Mouse (Mus musculus) embryonic facial prominence, embryonic 12.5 days (tissue): Measurements from ENCODE around the gene Hivep3. TPM values are rescaled to one million over a fixed set of nuclear protein-coding genes. Genes with fewer than 3 reads are reported as not detected.

Experiments used
- ATAC-seq: fragments of 200-750 bp; cut with Nextera tagmentation; 2 replicates; pipeline ENCODE4 v1.8.0; 2017; ENCODE audit not compliant: insufficient number of reproducible peaks, insufficient read depth, low FRiP score, low TSS enrichment
- H3K27ac ChIP-seq: fragments of 300-500 bp; sonication (generic); 2 replicates; pipeline ENCODE4 v1.5.1; 2016; ENCODE audit warnings: mild to moderate bottlenecking
- H3K27me3 ChIP-seq: fragments of 300-500 bp; sonication (generic); 2 replicates; pipeline ENCODE4 v1.6.1; 2016; ENCODE audit warnings: mild to moderate bottlenecking, moderate library complexity
- H3K36me3 ChIP-seq: fragments of 300-500 bp; sonication (generic); 2 replicates; pipeline ENCODE4 v1.6.1; 2016; ENCODE audit warnings: mild to moderate bottlenecking
- H3K4me1 ChIP-seq: fragments of 300-500 bp; sonication (generic); 2 replicates; pipeline ENCODE4 v1.6.1; 2016
- H3K4me2 ChIP-seq: fragments of 300-500 bp; sonication (generic); replicated peaks from 2 replicates; pipeline ENCODE4 v1.6.1; 2016; ENCODE audit warnings: mild to moderate bottlenecking, moderate library complexity
- H3K4me3 ChIP-seq: fragments of 300-500 bp; sonication (generic); 2 replicates; pipeline ENCODE4 v1.5.1; 2016; ENCODE audit warnings: mild to moderate bottlenecking
- H3K9ac ChIP-seq: fragments of 300-500 bp; sonication (generic); 2 replicates; pipeline ENCODE4 v1.6.1; 2016; ENCODE audit warnings: mild to moderate bottlenecking, moderate library complexity
- H3K9me3 ChIP-seq: fragments of 300-500 bp; sonication (generic); 2 replicates; pipeline ENCODE4 v1.6.1; 2016; ENCODE audit warnings: mild to moderate bottlenecking, moderate library complexity
- WGBS: fragments of 180-500 bp; shearing (Covaris S2); methylation state at CpG from one replicate; pipeline ENCODE4 v1.1.7; 2016; 5-methylcytosine and 5-hydroxymethylcytosine counted together
- polyA plus RNA-seq: library from polyadenylated mRNA; unstranded; fragments of >200 nt; fragmentation: Nextera tagmentation; extraction: Ambion mirVana; gene quantifications from 2 replicates; pipeline ENCODE4 v1.2.1, GENCODE M21; 2016

The Hivep3 gene
- polyA plus RNA-seq, 1 experiment from 2014 or later = 3.2 TPM

DNA sequence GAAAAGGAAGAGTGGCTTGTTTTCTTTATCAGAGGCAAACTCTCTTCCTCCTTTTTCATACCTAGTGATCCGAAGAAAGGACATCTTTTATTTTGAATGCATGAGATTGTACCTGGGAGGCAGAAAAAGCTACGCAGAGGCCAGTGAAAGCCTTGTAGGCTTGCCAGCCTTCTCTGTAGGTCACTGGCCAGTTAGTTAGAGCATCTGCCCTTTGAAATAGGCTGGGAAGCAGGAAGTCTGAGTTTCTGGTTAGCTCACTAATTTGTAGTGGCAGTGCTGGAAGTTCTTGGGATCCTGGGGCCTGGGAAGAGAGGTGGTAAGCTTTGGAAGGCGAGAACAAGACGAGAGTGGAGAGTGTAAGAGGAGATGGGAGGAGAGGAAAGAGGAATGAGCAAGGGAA is 95.4 kb downstream of the Hivep3 start:
- H3K9ac ChIP-seq = no peak overlapping the region
- no peak overlapping the region for H3K4me3 ChIP-seq
- H3K27ac ChIP-seq = no peak overlapping the region
- no peaks in the 10 kb centered on the region for H3K4me1 ChIP-seq
- no peaks in the 10 kb centered on the region for H3K9me3 ChIP-seq
- no peaks in the 10 kb centered on the region for H3K27me3 ChIP-seq
- 71% methylated on average over 4 of the region's 4 CpGs for WGBS
- no peaks in the 10 kb centered on the region for H3K36me3 ChIP-seq
- no peak for ATAC-seq
- no peak overlapping the region for H3K4me2 ChIP-seq

GRCm38 (mm10) chr4:119833333-119833732 is 99.7 kb downstream of the Hivep3 start:
- no peaks in the 10 kb centered on the region for H3K36me3 ChIP-seq
- no peaks in the 10 kb centered on the region for H3K9me3 ChIP-seq
- no peak overlapping the region for H3K4me2 ChIP-seq
- no peaks in the 10 kb centered on the region for H3K27me3 ChIP-seq
- no peak for ATAC-seq
- H3K27ac ChIP-seq = no peak overlapping the region
- WGBS = 16% methylated on average over 9 of the region's 9 CpGs
- H3K4me1 ChIP-seq = no peaks in the 10 kb centered on the region
- no peak overlapping the region for H3K9ac ChIP-seq
- no peak overlapping the region for H3K4me3 ChIP-seq

DNA sequence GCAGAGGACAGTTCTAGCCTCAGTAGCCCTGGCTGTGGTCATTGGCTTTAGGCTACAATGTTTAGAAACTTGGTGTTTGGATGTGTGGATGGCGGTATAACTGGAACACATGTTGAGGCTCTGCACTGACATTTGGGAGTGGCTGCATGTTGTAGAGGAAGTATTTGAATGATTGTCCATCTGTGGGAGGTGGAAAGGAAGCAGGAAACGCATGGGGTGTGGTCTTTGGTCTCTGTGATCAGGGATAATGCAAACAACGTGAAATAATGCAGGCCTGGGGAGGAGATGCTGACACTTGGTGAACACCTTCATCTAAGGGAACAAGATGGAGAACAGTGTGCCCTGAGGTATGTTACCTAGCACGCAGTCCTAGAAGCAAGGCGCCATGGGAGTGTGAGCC is 100.3 kb downstream of the Hivep3 start:
- Histone ChIP-seq H3K36me3 (no peaks in the 10 kb centered on the region), H3K9ac (no peak overlapping the region), H3K27ac (no peak overlapping the region), H3K4me2 (no peak overlapping the region), H3K9me3 (no peaks in the 10 kb centered on the region), H3K4me1 (no peaks in the 10 kb centered on the region), H3K27me3 (no peaks in the 10 kb centered on the region), H3K4me3 (no peak overlapping the region)
- ATAC-seq = no peak
- 65% methylated on average over 5 of the region's 5 CpGs for WGBS

- no peak for ATAC-seq
- Histone ChIP-seq H3K9me3 (no peaks in the 10 kb centered on the region), H3K36me3 (no peaks in the 10 kb centered on the region), H3K9ac (no peak overlapping the region), H3K27ac (no peak overlapping the region), H3K4me1 (no peaks in the 10 kb centered on the region), H3K4me2 (no peak overlapping the region), H3K27me3 (no peaks in the 10 kb centered on the region), H3K4me3 (no peak overlapping the region)
- 78% methylated on average over 3 of the region's 3 CpGs for WGBS
These were observed 102.6 kb downstream of the Hivep3 start for GRCm38 (mm10) chr4:119836181-119836580.

GRCm38 (mm10) chr4:119837505-119838065 is 104.0 kb downstream of the Hivep3 start:
- Histone ChIP-seq H3K36me3 (no peaks in the 10 kb centered on the region), H3K9me3 (no peaks in the 10 kb centered on the region), H3K27ac (no peak overlapping the region), H3K4me2 (no peak overlapping the region), H3K4me1 (no peaks in the 10 kb centered on the region), H3K27me3 (no peaks in the 10 kb centered on the region), H3K9ac (no peak overlapping the region), H3K4me3 (no peak overlapping the region)
- 90% methylated on average over 1 of the region's 1 CpGs for WGBS
- no peak for ATAC-seq

DNA sequence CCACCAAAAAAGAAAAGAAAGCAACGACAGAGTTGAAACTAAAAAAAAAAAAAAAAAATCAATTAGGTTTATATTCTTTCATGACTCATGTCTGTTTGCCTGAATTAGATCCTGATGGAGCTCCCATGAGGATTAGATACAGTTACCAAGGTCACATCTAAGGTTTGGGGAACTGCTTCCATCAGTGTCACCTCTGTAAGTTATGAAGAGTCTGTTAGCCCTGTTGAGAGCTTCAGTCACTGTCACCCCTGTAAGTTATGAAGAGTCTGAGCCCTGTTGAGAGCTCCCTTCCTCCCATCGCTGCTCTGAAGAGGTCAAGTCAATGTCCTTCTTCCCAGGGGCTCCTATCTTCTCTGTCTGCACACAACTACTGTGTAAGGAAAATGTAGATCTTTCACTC is 104.7 kb downstream of the Hivep3 start:
- Histone ChIP-seq H3K4me3 (no peak overlapping the region), H3K27ac (no peak overlapping the region), H3K9ac (no peak overlapping the region), H3K27me3 (no peaks in the 10 kb centered on the region), H3K9me3 (no peaks in the 10 kb centered on the region), H3K4me2 (no peak overlapping the region), H3K36me3 (no peaks in the 10 kb centered on the region), H3K4me1 (no peaks in the 10 kb centered on the region)
- ATAC-seq = no peak
- 72% methylated on average over 2 of the region's 2 CpGs for WGBS

DNA sequence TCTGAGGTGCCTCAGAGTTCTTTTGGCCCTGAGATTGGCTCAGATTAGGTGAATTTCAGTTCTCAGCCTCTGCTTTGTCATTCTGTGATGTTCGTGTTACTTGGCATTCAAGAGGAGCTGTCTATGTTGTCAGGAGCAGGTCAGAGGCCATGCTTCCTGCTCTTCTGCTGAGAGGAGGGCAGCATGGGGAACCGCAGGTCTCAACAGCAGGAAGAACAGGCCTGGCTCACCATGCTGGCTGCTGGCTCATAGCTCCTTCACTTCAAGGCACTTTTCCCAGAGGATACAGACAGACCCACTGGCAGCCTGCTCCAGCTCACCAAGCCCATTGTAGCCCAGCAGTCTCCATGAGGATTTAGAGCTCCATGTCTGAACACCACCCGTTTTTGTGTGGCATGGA is 109.7 kb downstream of the Hivep3 start:
- Histone ChIP-seq H3K9me3 (no peaks in the 10 kb centered on the region), H3K36me3 (no peaks in the 10 kb centered on the region), H3K4me2 (no peak overlapping the region), H3K9ac (no peak overlapping the region), H3K27ac (no peak overlapping the region), H3K4me1 (no peaks in the 10 kb centered on the region), H3K4me3 (no peak overlapping the region), H3K27me3 (no peaks in the 10 kb centered on the region)
- WGBS = 56% methylated on average over 3 of the region's 3 CpGs
- ATAC-seq = no peak

DNA sequence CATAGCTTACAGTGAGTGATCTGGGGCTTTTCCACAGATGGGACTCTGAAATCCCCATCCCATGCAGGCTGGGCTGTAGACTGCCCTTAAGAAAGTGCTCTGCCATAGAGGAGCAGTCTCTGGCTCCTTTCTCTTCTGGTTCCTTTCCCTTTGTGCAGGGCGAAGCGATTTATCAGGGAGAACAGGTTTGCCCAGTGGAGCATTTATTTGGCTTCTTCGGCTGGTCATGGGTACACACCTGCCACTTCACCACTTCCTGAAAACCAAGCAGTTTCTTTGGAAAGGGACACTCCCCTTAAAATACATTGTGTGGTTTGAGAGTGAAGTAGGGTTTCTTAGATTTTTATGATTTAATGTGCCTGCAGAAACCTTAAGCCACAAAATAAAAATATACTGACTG is 110.7 kb downstream of the Hivep3 start:
- H3K4me3 ChIP-seq = no peak overlapping the region
- no peaks in the 10 kb centered on the region for H3K27me3 ChIP-seq
- no peaks in the 10 kb centered on the region for H3K4me1 ChIP-seq
- no peak overlapping the region for H3K27ac ChIP-seq
- H3K4me2 ChIP-seq = no peak overlapping the region
- no peaks in the 10 kb centered on the region for H3K9me3 ChIP-seq
- 76% methylated on average over 3 of the region's 3 CpGs for WGBS
- no peaks in the 10 kb centered on the region for H3K36me3 ChIP-seq
- no peak overlapping the region for H3K9ac ChIP-seq
- ATAC-seq = no peak

GRCm38 (mm10) chr4:119845596-119846161 is 112.1 kb downstream of the Hivep3 start:
- H3K4me3 ChIP-seq = no peak overlapping the region
- H3K36me3 ChIP-seq = no peaks in the 10 kb centered on the region
- H3K27me3 ChIP-seq = no peaks in the 10 kb centered on the region
- WGBS = 65% methylated on average over 3 of the region's 3 CpGs
- no peak overlapping the region for H3K4me2 ChIP-seq
- no peak overlapping the region for H3K9ac ChIP-seq
- no peak for ATAC-seq
- no peak overlapping the region for H3K27ac ChIP-seq
- H3K9me3 ChIP-seq = no peaks in the 10 kb centered on the region
- no peaks in the 10 kb centered on the region for H3K4me1 ChIP-seq

- H3K4me3 ChIP-seq = no peak overlapping the region
- H3K27me3 ChIP-seq = no peaks in the 10 kb centered on the region
- no peaks in the 10 kb centered on the region for H3K36me3 ChIP-seq
- H3K4me1 ChIP-seq = peaks cover 5% of the 10 kb centered on the region; the same call in 1 of the 2 replicates
- no peak overlapping the region for H3K27ac ChIP-seq
- no peak overlapping the region for H3K4me2 ChIP-seq
- no peaks in the 10 kb centered on the region for H3K9me3 ChIP-seq
- 58% methylated on average over 8 of the region's 8 CpGs for WGBS
- no peak overlapping the region for H3K9ac ChIP-seq
- no peak for ATAC-seq
These were observed 118.9 kb downstream of the Hivep3 start for GRCm38 (mm10) chr4:119852483-119852882.

GRCm38 (mm10) chr4:119854307-119855144 is 120.9 kb downstream of the Hivep3 start:
- H3K27me3 ChIP-seq = no peaks in the 10 kb centered on the region
- H3K9ac ChIP-seq = no peak overlapping the region
- ATAC-seq = no peak
- WGBS = 52% methylated on average over 9 of the region's 9 CpGs
- H3K4me2 ChIP-seq = no peak overlapping the region
- H3K36me3 ChIP-seq = no peaks in the 10 kb centered on the region
- no peaks in the 10 kb centered on the region for H3K9me3 ChIP-seq
- 0 out of 2 replicates have a peak overlapping the region, but pooled peaks have one; percentile 30 for H3K27ac ChIP-seq
- H3K4me3 ChIP-seq = no peak overlapping the region
- peaks cover 5% of the 10 kb centered on the region; the same call in 1 of the 2 replicates for H3K4me1 ChIP-seq

DNA sequence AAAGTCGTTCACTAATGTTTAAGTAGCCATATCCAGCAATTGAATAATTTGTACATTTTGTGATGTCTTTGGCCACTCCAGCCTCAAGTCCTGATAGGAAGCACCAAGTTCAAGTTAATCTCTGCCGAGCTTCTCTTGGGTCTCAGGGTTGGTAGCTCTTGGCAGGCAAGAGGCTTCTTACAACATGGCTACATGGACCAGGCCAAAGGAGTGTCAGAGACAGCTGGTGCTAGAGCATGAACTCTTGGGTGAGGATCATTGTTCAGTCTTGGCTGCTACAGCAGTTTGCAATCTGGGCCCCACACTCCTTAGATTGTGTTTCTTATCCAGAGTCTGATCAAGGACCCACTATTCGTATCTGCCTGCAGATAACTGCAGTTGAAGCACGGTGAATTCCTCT is 125.9 kb downstream of the Hivep3 start:
- no peak for ATAC-seq
- 55% methylated on average over 4 of the region's 4 CpGs for WGBS
- Histone ChIP-seq H3K36me3 (no peaks in the 10 kb centered on the region), H3K4me3 (no peak overlapping the region), H3K4me2 (no peak overlapping the region), H3K9me3 (no peaks in the 10 kb centered on the region), H3K9ac (no peak overlapping the region), H3K4me1 (peaks cover 11% of the 10 kb centered on the region; the same call in 1 of the 2 replicates), H3K27me3 (no peaks in the 10 kb centered on the region), H3K27ac (no peak overlapping the region)
